Mouse (Mus musculus) spleen, postnatal 10 days (tissue): ENCODE measurements around the gene Spindoc.

Experiments
- DNase-seq, 2 experiments: peaks; one replicate each; pipeline ENCODE4 v3.0.0; 2021 to 2022; ENCODE audit warnings: low spot score in 2 of 2

Gene Spindoc

DNA sequence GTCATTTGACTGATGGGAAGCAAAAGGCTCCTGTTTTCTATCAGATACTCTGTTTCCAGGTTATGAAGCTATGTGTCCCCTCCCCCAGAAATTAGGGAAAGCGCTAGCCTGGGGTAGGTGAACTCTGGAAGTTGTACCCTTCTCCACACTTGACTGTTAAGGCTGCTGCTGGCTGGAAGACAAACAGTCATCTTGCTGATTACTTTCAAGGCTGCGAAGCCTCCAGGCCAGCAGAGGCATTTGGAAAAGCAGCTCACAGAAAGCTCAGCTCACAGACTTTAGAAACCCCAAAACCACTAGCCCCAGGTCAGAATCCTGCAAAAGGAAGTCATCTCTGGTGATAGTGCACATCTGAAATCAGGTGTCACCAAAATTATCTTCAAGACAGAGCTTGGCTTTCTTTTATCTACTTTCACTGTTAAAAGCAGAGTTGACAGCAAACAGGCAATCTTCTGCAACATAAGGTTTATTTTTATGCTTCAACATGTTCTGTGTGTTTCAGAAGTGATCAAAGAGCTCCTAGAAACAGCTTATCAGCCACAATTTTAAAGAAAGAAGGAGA, 44.9 kb downstream of the Spindoc start:
- DNase-seq: no peak

DNA sequence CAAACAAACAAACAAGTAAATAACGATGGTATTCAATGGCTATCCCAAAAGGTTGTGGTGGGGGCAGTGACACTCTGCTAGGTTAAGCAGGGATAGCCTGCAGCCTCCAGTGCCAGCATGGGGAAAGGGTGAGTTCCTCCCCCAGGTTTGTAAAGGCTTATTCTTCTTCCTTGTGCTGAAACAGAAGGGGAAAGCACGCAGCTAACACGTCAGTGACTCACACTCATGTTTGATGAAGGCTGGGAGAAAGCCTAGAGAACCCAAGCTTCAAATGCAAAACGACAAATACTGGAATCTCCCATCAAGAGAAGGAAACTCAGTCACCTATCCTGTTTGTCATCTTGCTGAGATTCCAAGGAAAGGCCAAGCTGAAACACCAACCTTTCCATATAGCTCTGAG, 47.1 kb downstream of the Spindoc start:
- no peak for DNase-seq

DNA sequence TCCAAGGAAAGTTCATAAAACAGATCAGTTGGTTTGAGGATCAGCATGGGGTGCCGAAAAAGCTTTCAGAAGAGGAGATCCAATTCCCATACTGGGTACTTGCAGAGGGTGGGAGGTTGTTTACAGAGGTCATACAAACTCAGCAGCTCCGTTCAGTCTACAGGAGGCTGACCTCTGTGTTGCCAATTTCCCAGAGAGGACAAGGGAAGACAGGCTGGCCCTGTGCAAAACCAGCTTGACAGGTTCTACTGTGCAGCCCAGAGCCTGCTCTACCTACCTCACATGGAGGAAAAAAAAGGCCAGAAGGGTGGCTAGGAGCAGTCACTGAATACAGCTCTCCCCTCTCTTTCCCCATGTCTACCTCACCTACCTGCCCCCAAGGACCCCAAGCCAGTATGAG, 48.7 kb downstream of the Spindoc start:
- no peak for DNase-seq

DNA sequence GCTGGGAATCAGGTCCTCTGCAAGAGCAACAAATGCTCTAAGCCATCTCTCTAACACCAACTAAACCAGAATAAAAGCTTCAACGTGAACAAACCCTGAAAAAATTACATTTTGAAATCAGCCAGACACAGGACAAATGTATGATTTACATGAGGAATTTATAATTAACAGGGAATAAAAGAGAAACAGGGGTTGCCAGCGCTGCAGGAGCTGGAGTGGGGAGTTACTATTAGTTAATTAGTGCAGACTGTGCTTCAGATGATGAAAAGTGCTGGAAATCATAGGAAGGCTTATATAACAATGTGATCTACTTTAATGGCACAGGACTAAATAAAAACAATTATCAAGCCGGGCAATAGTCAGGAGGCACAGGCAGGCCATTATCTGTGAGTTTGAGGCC, 61.4 kb downstream of the Spindoc start:
- no peak for DNase-seq

DNA sequence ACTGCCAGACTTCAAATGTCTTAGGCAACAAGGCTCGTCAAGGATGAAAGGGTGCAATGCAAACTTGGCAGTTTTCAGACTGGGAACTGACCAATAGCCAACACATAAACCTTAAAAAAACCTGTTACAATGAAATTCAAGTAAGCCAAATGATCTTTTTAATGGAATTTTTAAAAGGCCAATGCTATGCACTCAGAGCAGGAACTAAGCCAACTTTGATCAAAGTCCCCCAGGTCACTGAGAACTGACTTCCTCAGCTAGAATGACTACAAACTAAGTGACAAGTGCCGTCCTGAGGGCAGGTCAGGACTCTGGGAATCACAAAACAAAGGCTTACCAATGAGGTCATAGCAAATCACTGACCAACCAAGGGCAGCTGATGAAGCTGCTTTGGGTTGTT, 62.6 kb downstream of the Spindoc start:
- DNase-seq: no peak

DNA sequence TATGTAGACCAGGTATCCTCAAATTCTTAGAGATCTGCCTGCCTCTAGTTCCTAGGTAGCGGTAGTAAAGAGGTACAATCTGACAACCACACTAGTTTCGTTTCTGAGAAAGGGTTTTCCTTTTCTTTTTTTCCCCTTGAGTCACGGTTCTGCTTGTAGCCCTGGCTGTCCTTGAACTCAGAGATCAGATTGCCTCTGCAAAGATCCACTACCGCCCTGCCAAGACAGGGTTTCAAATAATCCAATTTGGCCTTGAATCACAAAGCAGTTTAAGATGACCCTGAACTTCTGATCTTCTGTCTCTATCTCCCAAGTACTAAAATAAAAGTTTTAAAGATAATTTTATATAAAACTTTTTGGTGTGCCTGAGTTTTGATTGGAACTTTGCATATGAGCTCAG, 65.1 kb downstream of the Spindoc start:
- no peak for DNase-seq

DNA sequence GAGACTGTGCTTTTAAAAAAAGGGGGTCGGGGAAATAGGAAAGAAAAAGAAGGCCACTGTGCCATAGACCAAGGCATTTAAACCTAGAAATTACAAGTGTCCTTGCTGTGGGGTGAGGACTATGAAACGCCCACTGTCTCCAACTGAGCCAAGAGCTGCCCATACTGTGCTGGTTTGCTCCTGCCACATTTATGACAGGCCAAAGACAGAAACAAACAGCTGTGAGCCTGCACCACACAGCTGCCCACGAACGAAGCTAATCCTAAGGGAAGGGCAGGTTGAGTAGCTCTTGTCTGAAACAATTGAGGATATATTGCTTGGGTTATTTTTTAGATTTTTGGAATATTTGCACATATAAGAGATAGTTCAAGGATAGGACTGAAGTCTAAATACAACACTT, 66.0 kb downstream of the Spindoc start:
- DNase-seq: no peak

DNA sequence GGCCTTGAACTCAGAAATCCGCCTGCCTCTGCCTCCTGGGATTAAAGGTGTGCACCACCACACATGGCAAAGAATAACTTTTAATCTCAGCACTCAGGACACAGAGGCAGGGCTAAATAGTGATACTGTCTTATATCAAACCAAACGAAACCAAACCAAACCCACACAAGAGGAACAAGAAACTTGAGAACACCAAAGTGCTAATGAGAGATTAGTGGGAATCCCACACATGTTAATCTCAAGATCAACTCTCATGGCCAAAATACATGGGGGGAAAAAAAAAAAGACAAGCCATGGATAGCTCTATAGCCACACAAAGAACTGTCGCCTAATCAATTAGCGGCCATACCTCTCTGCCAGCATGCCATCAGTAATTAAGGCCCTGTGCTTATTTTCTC, 67.2 kb downstream of the Spindoc start:
- DNase-seq: no peak

DNA sequence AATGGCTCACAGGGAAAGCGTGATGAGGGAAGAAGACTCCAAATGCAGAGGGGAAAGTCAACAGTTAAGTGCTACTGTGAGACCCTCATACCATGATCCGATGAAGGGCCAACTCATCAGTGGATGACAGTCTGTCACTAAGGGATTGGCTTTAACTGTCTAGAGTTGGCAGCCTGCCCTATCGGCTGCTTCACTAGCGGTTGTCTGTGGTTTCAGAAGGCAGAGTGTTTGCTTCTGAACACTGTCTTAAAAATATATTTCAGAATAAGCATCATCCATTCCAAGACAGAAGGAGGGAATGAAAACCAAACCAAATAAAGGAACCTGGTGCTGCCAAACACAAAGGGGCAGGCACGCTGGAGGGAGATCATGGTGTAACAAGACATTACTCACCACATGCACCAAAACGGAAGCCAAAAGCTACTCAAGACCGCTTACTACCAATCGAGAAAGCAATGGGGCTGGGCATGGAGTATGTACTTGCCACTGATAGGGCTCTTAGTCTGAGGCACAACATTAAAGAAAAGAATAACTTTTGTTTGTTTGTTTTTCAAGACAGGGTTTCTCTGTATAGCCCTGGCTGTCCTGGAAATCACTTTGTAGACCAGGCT, 67.7 kb downstream of the Spindoc start:
- peak in 1 of 2 experiments; percentile 41 for DNase-seq

DNA sequence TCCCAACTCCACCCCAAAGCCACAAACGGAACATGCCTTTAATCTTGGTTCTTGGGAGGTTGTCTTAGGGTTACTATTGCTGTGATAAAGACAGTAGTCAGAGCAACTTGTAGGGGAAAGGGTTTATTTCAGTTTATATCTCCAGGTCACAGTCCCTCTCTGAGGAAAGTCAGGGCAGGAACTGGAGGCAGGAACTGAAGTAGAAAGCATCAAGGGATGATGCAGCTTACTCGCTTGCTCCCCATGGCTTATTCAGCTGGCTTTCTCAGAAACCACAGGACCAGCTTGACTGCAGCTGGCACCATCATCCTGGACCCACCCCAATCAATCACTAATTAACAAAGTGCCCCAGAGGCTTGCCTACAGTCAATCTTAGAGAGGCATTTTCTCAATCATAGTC, 69.1 kb downstream of the Spindoc start:
- DNase-seq: no peak

DNA sequence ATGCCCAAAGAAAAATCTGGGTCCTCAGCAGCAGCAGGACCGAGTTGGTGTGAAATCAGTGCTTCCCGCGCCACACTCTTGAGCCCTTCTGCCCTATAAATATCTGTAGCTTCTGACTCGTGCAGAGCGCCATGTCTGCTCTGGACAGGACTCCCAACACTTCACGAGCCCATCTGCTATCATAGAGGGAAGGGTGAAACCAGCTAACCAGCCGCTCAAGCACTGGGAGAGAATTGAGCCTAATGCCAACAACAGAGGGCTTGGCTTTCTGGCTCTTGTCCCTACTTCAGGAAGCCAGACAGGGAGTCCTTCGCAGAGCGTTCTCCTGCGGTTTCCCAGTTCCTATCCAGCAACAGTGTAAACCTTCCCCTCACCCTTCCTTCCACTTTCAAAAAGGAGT, 71.5 kb downstream of the Spindoc start:
- no peak for DNase-seq

DNA sequence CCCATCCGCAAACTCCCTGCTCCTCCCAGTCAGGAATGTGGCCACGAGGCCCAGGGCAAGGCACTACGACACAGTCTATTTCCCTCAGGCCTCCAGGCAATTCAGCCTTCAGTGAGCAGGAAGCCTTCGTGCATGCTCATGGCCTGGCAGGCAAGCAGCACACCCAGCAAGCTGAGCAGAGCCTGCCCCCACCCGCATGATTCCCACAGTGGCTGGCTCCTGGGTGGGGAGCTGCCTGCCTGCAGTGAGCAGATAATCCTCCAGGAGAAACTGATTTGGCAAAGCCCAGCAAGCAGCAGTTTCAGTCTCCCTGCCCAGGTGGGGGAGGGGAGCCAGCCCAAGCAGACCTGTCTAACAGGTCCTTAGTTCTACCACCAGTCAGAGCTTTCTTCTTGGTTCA, 72.1 kb downstream of the Spindoc start:
- DNase-seq: peak in 1 of 2 experiments; percentile 56

DNA sequence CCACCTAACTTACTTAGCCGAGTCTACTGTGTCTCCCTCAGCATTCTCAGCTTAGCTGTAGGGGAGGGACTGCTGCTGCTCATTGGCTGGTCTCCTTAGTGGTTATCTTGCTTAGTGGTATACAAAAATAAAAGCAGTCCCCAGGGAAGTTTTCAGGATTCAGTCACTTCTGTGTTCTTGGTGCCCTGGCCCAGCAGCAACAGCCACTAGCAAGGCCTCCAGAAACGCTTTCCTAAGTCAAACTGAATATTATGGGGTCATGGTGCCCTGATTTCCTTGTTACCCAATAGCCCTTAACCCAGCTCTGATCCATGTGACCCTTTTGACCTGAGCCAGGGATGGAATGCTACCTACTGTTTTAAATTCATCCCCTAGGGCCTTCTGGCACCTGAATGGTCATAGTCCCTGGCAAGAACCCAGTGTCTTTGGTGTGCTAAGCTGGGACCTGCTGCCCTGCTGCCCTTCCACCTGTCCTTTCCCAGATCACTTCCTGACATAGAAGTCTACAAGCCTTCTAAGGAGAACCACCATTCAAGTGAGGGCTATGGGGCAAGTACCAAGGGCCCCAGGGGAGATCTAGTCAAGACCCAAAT, 73.0 kb downstream of the Spindoc start:
- DNase-seq: no peak

DNA sequence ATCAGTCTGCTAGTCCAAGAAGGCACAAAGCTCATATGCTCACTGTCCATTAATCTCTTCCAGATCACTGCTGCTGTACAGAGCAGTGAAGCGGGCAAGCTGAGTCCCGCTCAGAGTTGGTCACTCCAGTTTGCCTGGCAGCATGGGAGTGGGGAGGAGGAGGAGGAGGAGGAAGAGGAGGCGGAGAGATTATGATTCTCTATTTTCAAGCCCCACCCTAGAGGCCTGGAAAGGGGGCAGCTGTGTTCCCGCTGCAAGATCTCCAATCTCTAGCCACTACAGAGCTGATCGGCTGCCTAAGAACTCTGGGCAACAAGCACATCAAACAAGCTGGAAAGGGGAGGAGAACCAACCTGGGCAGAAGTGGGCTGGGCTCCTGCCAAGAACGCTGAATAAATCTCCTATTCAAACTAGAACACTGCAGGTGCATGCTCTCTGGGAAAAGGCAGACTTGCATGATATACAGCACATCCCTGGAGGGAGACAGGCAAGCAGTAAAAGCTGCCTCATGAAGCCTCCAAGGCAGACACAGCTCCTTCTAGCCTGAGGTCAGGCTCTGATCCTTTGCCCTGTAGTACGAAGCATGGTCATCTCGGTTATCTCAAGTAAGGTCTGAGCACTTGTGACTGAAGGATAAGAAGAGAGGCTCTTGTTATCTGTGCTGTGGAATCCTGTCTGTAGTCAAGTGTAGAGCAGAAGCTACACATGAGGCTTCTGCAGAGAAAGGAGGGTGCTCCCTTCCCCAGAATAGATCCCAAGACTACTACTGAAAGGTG, 74.6 kb downstream of the Spindoc start:
- DNase-seq: no peak

DNA sequence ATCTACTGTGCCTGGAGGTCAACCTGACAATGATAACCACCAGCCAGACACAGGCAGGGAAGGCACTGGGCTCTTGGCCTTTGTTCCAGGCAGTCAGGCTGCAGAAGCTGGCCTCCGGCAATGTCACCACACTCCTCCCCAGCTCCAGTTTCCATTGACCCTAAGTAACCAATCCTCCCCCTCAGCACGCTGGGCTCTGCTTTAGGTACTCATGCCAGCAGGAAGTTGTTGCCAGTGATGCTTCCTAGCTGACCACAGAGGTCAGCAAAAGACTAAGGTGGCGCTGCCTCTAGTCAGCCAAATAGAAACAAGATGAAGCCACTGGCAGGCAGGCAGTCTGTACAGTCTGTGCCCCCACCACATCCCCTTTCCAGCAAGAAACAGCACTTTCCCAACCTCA, 75.8 kb downstream of the Spindoc start:
- DNase-seq: no peak

DNA sequence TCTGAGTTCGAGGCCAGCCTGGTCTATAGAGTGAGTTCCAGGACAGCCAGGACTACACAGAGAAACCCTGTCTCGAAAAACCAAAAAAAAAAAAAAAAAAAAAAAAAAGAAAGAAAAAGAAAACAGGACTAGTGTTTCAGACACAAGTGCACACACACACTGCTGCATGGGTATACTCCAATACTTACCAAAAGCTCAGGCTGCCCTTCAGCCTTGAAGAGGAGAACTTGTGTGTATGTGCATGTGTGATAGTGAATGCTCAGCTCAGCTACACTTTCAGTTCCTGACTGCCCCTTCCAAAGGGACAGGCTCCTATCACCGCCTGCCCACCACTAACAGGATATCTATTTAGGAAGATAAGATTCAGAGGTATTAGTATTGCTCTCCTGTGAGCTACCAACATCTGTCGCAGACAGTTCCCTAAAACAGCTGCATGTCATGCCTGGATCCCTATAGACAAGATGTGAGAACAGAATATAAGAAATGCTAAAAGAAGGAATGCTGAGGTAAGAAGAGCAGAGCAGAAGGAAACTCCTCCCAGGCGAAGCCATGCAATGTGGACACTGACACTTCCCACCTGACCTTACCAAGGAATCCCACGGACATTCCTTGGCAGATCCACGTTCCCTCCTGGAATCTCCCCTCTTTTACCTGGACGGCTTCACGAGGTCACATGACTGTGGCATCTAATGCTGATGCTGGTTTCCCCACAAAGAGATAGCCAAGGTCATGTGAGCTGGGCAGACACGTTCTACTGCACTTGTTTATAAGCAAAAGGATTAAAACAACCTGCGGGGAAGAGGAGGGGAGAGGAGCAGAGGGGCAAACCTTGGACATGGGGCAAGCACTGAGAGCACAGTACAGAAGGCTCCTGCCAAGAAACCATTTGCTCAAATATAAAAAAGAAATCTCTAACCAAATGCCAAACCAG, 77.1 kb downstream of the Spindoc start:
- DNase-seq: no peak

DNA sequence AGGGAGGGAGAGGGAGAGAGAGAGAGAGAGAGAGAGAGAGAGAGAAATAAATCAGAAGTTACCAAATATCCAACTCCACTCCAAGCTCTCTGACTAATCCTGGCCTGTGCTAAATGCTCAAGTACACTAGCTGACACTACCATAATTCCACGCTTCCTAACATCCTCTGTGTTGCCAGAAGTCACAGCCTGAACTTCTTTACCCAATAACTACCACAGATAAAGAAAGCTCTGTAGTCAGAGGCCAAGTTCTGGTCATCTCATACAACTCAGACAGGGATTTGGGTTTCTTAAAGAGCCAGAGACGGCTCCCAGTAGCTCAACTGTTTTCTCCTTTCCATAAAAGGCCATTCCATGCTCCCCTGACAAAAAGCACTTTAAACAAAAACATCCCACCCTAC, 78.0 kb downstream of the Spindoc start:
- DNase-seq: no peak
